Mouse (Mus musculus): ENCODE results near the gene Nkain4.

DNA sequence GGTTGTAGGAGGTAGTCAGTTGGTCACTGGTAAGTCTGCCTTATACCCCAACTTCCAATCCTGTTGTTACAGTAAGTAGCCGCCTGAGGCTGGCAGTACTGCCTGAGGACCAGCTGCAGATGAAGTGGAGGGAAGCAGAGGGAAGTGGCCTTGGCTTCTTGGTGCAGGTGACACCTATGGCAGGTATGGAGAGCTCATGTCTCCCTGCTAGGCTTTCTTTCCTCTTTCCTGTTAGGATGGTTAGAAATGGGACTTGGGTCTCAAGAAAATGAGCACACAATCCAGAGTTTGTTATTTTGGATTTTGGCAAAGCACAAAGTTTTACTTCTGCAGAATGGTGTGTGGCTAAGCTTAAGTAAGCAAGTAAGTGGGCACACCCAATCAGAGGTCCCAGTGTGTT is 34.4 kb upstream of the Nkain4 start:
- TF ChIP-seq CTCF (IDR thresholded peaks at IDR 0.05; ENCODE audit: low read depth, low read length) (no peak), POLR2A (IDR thresholded peaks at IDR 0.05; ENCODE audit: borderline replicate concordance, low read depth, low read length) (no peak)

Data from bone marrow macrophage, adult 2 months (primary cell).